Mouse (Mus musculus): Measurements from ENCODE around the gene Bfar.

DNA sequence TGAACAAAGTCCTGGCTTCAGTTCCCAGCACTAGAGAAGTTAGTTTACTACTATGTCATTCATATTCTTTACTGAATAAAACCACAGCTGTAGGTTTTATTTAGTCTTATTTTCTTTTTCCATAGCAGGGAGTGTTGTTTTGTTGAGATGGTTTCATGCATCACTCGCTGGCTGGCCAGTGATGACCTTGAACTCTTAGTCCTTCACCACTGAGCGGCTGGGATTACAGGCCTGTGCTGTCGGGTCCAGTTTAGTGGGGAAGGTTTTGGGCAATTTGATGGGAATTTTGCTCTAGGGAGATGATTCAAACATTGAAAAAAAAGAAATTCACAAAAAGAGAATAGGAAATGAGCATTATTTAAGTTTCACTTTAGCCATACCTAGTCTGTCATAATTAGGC is 2.9 kb downstream of the Bfar start:
- TF ChIP-seq ZMIZ1 (IDR thresholded peaks at IDR 0.05; ENCODE audit: low read depth, low read length) (no peak), CTCF (conservative IDR thresholded peaks at IDR 0.05 in 1 of 2, IDR thresholded peaks at IDR 0.05 in 1 of 2; ENCODE audit: low read depth in 2 of 2, low read length in 2 of 2) (no peak), ZC3H11A (IDR thresholded peaks at IDR 0.05; ENCODE audit: low read depth, low read length) (no peak), EP300 (IDR thresholded peaks at IDR 0.05; ENCODE audit: low read length) (no peak), USF2 (conservative IDR thresholded peaks at IDR 0.05; ENCODE audit: low read depth, low read length) (no peak), RAD21 (IDR thresholded peaks at IDR 0.05; ENCODE audit: low read depth, low read length) (no peak), BHLHE40 (IDR thresholded peaks at IDR 0.05; ENCODE audit: low read depth, low read length) (no peak), CHD2 (IDR thresholded peaks at IDR 0.05; ENCODE audit: low read length) (no peak), HCFC1 (IDR thresholded peaks at IDR 0.05; ENCODE audit: low read depth, low read length) (no peak), GABPA (IDR thresholded peaks at IDR 0.05; ENCODE audit: insufficient replicate concordance, low read depth, low read length) (no peak), POLR2A (IDR thresholded peaks at IDR 0.05; ENCODE audit: low read depth, low read length) (no peak), MAZ (IDR thresholded peaks at IDR 0.05; ENCODE audit: low read depth, low read length) (no peak)

All from CH12.LX (cell line).